Mouse (Mus musculus) 3T3-L1 (cell line): ENCODE data around the gene Zfp184.

Experiments
- DNase-seq: peaks from one replicate; pipeline ENCODE4 v3.0.0-alpha.2; 2015; ENCODE audit warnings: low read depth, low spot score

Gene Zfp184

GRCm38 (mm10) chr13:21920681-21921233 lies 24.1 kb upstream of the Zfp184 start:
- no peak for DNase-seq

GRCm38 (mm10) chr13:21923417-21923816 lies 21.5 kb upstream of the Zfp184 start:
- no peak for DNase-seq

GRCm38 (mm10) chr13:21924734-21925335 lies 20.1 kb upstream of the Zfp184 start:
- DNase-seq: peak; percentile 50

GRCm38 (mm10) chr13:21930981-21931380 lies 13.9 kb upstream of the Zfp184 start:
- peak; percentile 57 for DNase-seq

GRCm38 (mm10) chr13:21931740-21932139 lies 13.2 kb upstream of the Zfp184 start:
- DNase-seq: no peak

GRCm38 (mm10) chr13:21933626-21934548 lies 11.0 kb upstream of the Zfp184 start:
- peak; percentile 83 for DNase-seq

- peak; percentile 92 for DNase-seq
These were observed 9.7 kb upstream of the Zfp184 start for GRCm38 (mm10) chr13:21934982-21935791.

- peak; percentile 75 for DNase-seq
These were observed 9.1 kb upstream of the Zfp184 start for GRCm38 (mm10) chr13:21935833-21936232.

- peak; percentile 74 for DNase-seq
These were observed 7.9 kb upstream of the Zfp184 start for GRCm38 (mm10) chr13:21936968-21937367.

GRCm38 (mm10) chr13:21940213-21940612 lies 4.7 kb upstream of the Zfp184 start:
- DNase-seq: peak; percentile 99

GRCm38 (mm10) chr13:21940811-21941321 lies 4.0 kb upstream of the Zfp184 start:
- peak; percentile 90 for DNase-seq

GRCm38 (mm10) chr13:21943644-21944043 lies 1.2 kb upstream of the Zfp184 start:
- DNase-seq: peak; percentile 50

GRCm38 (mm10) chr13:21944592-21944925 lies 335 bp upstream of the Zfp184 start:
- no peak for DNase-seq

- DNase-seq: no peak
These were observed 24.4 kb downstream of the Zfp184 start for GRCm38 (mm10) chr13:21969269-21969668.

GRCm38 (mm10) chr13:21969816-21970215 lies 24.9 kb downstream of the Zfp184 start:
- DNase-seq: no peak

- DNase-seq: peak; percentile 52
These were observed 26.7 kb downstream of the Zfp184 start for GRCm38 (mm10) chr13:21971641-21972040.

GRCm38 (mm10) chr13:21974221-21974725 lies 29.4 kb downstream of the Zfp184 start:
- DNase-seq: peak; percentile 92

GRCm38 (mm10) chr13:21974726-21975473 lies 30.0 kb downstream of the Zfp184 start:
- peak; percentile 86 for DNase-seq

- DNase-seq: no peak
These were observed 36.3 kb downstream of the Zfp184 start, which contains the start of gene Pom121l2 for GRCm38 (mm10) chr13:21980981-21981802. Gene Pom121l2 (plus strand): TSS chr13:21981194.

GRCm38 (mm10) chr13:21981803-21982193 lies 36.9 kb downstream of the Zfp184 start:
- DNase-seq: no peak
